Mouse (Mus musculus) erythroblast, embryonic 14.5 days (primary cell): ENCODE data around the gene Tmco5.

Experiments
- GATA1 ChIP-seq: IDR thresholded peaks from 2 replicates; pipeline ENCODE4 v1.6.1; 2012; ENCODE audit warnings: low read length, inconsistent platforms, mixed read lengths
- TAL1 ChIP-seq: IDR thresholded peaks from 3 replicates; pipeline ENCODE4 v1.6.1; 2012; ENCODE audit warnings: low read length, inconsistent platforms, mixed read lengths

GRCm38 (mm10) chr2:116925230-116925629, 46.7 kb downstream of the Tmco5 start:
- TF ChIP-seq TAL1, result no peak
- no peak for TF ChIP-seq GATA1
